Mouse (Mus musculus): Measurements from ENCODE around the gene Ubald2. TPM values are rescaled to one million over a fixed set of nuclear protein-coding genes. Genes with fewer than 3 reads are reported as not detected.
"Not testable (repeated sequence)": the region's sequence is repeated elsewhere in the genome, so short reads cannot be mapped to it uniquely, and the experiment has no call there.

The Ubald2 gene
- polyA plus RNA-seq, 1 experiment from 2014 or later, result 64.0 TPM

- no peak within 1 kb of the TSS for H3K9ac ChIP-seq (replicated peaks; ENCODE audit: low read depth, low read length)
- H3K4me3 ChIP-seq (ENCODE audit: low read depth, low read length), result no peak within 1 kb of the TSS
- H3K4me2 ChIP-seq (ENCODE audit: low read depth, low read length), result no peak within 1 kb of the TSS
- ATAC-seq (ENCODE audit: low read depth), result no peak
- WGBS, result 66% methylated on average over 20 of the region's 20 CpGs
- H3K36me3 ChIP-seq (ENCODE audit: control insufficient read depth, insufficient read depth, low read length), result peaks cover 15% of the 10 kb centered on the region
- no peaks in the 10 kb centered on the region for H3K9me3 ChIP-seq (ENCODE audit: control insufficient read depth, low read length)
- H3K27me3 ChIP-seq (ENCODE audit: control insufficient read depth, insufficient read depth, low read length), result no peaks in the 10 kb centered on the region
- H3K4me1 ChIP-seq (ENCODE audit: control insufficient read depth, insufficient read depth, low read length), result no peaks in the 10 kb centered on the region
- H3K27ac ChIP-seq (ENCODE audit: low read depth, low read length), result no peak within 1 kb of the TSS
Measured at GRCm38 (mm10) chr11:116466141-116466540, 32.2 kb downstream of the Ubald2 start, which contains the start of gene Qrich2. Gene Qrich2, minus strand, starts transcription at chr11:116466241.

GRCm38 (mm10) chr11:116468338-116468737 lies 34.4 kb downstream of the Ubald2 start:
- not testable (repeated sequence) for H3K9ac ChIP-seq (replicated peaks; ENCODE audit: low read depth, low read length); H3K27me3 ChIP-seq (ENCODE audit: control insufficient read depth, insufficient read depth, low read length); H3K9me3 ChIP-seq (ENCODE audit: control insufficient read depth, low read length); H3K4me3 ChIP-seq (ENCODE audit: low read depth, low read length); H3K4me1 ChIP-seq (ENCODE audit: control insufficient read depth, insufficient read depth, low read length); ATAC-seq (ENCODE audit: low read depth); H3K27ac ChIP-seq (ENCODE audit: low read depth, low read length); H3K4me2 ChIP-seq (ENCODE audit: low read depth, low read length)
- WGBS, result 84% methylated on average over 3 of the region's 3 CpGs
- peaks cover 33% of the 10 kb centered on the region for H3K36me3 ChIP-seq (ENCODE audit: control insufficient read depth, insufficient read depth, low read length)

- Histone ChIP-seq H3K27me3 (ENCODE audit: control insufficient read depth, insufficient read depth, low read length) (no peaks in the 10 kb centered on the region), H3K4me1 (ENCODE audit: control insufficient read depth, insufficient read depth, low read length) (no peaks in the 10 kb centered on the region), H3K9ac (replicated peaks; ENCODE audit: low read depth, low read length) (no peak overlapping the region), H3K36me3 (ENCODE audit: control insufficient read depth, insufficient read depth, low read length) (peaks cover 47% of the 10 kb centered on the region), H3K4me2 (ENCODE audit: low read depth, low read length) (no peak overlapping the region), H3K9me3 (ENCODE audit: control insufficient read depth, low read length) (no peaks in the 10 kb centered on the region), H3K4me3 (ENCODE audit: low read depth, low read length) (no peak overlapping the region), H3K27ac (ENCODE audit: low read depth, low read length) (no peak overlapping the region)
- ATAC-seq (ENCODE audit: low read depth), result no peak
- 72% methylated on average over 3 of the region's 3 CpGs for WGBS
Measured at GRCm38 (mm10) chr11:116470249-116470648, 36.4 kb downstream of the Ubald2 start.

GRCm38 (mm10) chr11:116470896-116471295 lies 37.0 kb downstream of the Ubald2 start:
- Histone ChIP-seq H3K9me3 (ENCODE audit: control insufficient read depth, low read length) (no peaks in the 10 kb centered on the region), H3K27me3 (ENCODE audit: control insufficient read depth, insufficient read depth, low read length) (no peaks in the 10 kb centered on the region), H3K27ac (ENCODE audit: low read depth, low read length) (no peak overlapping the region), H3K36me3 (ENCODE audit: control insufficient read depth, insufficient read depth, low read length) (peaks cover 51% of the 10 kb centered on the region), H3K4me3 (ENCODE audit: low read depth, low read length) (no peak overlapping the region), H3K9ac (replicated peaks; ENCODE audit: low read depth, low read length) (no peak overlapping the region), H3K4me1 (ENCODE audit: control insufficient read depth, insufficient read depth, low read length) (no peaks in the 10 kb centered on the region), H3K4me2 (ENCODE audit: low read depth, low read length) (no peak overlapping the region)
- WGBS, result 92% methylated on average over 4 of the region's 4 CpGs
- no peak for ATAC-seq (ENCODE audit: low read depth)

GRCm38 (mm10) chr11:116472275-116472674 lies 38.4 kb downstream of the Ubald2 start:
- no peaks in the 10 kb centered on the region for H3K9me3 ChIP-seq (ENCODE audit: control insufficient read depth, low read length)
- no peaks in the 10 kb centered on the region for H3K27me3 ChIP-seq (ENCODE audit: control insufficient read depth, insufficient read depth, low read length)
- peaks cover 65% of the 10 kb centered on the region for H3K36me3 ChIP-seq (ENCODE audit: control insufficient read depth, insufficient read depth, low read length)
- no peak for ATAC-seq (ENCODE audit: low read depth)
- H3K4me3 ChIP-seq (ENCODE audit: low read depth, low read length), result no peak overlapping the region
- no peak overlapping the region for H3K4me2 ChIP-seq (ENCODE audit: low read depth, low read length)
- no peak overlapping the region for H3K9ac ChIP-seq (replicated peaks; ENCODE audit: low read depth, low read length)
- 79% methylated on average over 4 of the region's 4 CpGs for WGBS
- H3K27ac ChIP-seq (ENCODE audit: low read depth, low read length), result no peak overlapping the region
- H3K4me1 ChIP-seq (ENCODE audit: control insufficient read depth, insufficient read depth, low read length), result no peaks in the 10 kb centered on the region

GRCm38 (mm10) chr11:116476041-116476440 lies 42.1 kb downstream of the Ubald2 start:
- Histone ChIP-seq H3K9ac (replicated peaks; ENCODE audit: low read depth, low read length) (no peak overlapping the region), H3K9me3 (ENCODE audit: control insufficient read depth, low read length) (no peaks in the 10 kb centered on the region), H3K4me2 (ENCODE audit: low read depth, low read length) (no peak overlapping the region), H3K4me1 (ENCODE audit: control insufficient read depth, insufficient read depth, low read length) (no peaks in the 10 kb centered on the region), H3K4me3 (ENCODE audit: low read depth, low read length) (no peak overlapping the region), H3K27me3 (ENCODE audit: control insufficient read depth, insufficient read depth, low read length) (no peaks in the 10 kb centered on the region), H3K36me3 (ENCODE audit: control insufficient read depth, insufficient read depth, low read length) (peaks cover 84% of the 10 kb centered on the region), H3K27ac (ENCODE audit: low read depth, low read length) (no peak overlapping the region)
- WGBS, result 78% methylated on average over 10 of the region's 10 CpGs
- no peak for ATAC-seq (ENCODE audit: low read depth)

- Histone ChIP-seq H3K36me3 (ENCODE audit: control insufficient read depth, insufficient read depth, low read length) (peaks cover 82% of the 10 kb centered on the region), H3K4me3 (ENCODE audit: low read depth, low read length) (no peak overlapping the region), H3K27me3 (ENCODE audit: control insufficient read depth, insufficient read depth, low read length) (no peaks in the 10 kb centered on the region), H3K9ac (replicated peaks; ENCODE audit: low read depth, low read length) (no peak overlapping the region), H3K4me2 (ENCODE audit: low read depth, low read length) (no peak overlapping the region), H3K9me3 (ENCODE audit: control insufficient read depth, low read length) (no peaks in the 10 kb centered on the region), H3K27ac (ENCODE audit: low read depth, low read length) (no peak overlapping the region), H3K4me1 (ENCODE audit: control insufficient read depth, insufficient read depth, low read length) (no peaks in the 10 kb centered on the region)
- ATAC-seq (ENCODE audit: low read depth), result no peak
- WGBS, result 86% methylated on average over 6 of the region's 6 CpGs
Measured at GRCm38 (mm10) chr11:116476696-116477095, 42.8 kb downstream of the Ubald2 start.

GRCm38 (mm10) chr11:116477160-116477759 lies 43.4 kb downstream of the Ubald2 start:
- H3K4me1 ChIP-seq (ENCODE audit: control insufficient read depth, insufficient read depth, low read length), result no peaks in the 10 kb centered on the region
- no peaks in the 10 kb centered on the region for H3K27me3 ChIP-seq (ENCODE audit: control insufficient read depth, insufficient read depth, low read length)
- H3K4me3 ChIP-seq (ENCODE audit: low read depth, low read length), result no peak overlapping the region
- H3K9me3 ChIP-seq (ENCODE audit: control insufficient read depth, low read length), result no peaks in the 10 kb centered on the region
- no peak for ATAC-seq (ENCODE audit: low read depth)
- no peak overlapping the region for H3K4me2 ChIP-seq (ENCODE audit: low read depth, low read length)
- no peak overlapping the region for H3K9ac ChIP-seq (replicated peaks; ENCODE audit: low read depth, low read length)
- H3K27ac ChIP-seq (ENCODE audit: low read depth, low read length), result no peak overlapping the region
- H3K36me3 ChIP-seq (ENCODE audit: control insufficient read depth, insufficient read depth, low read length), result peaks cover 81% of the 10 kb centered on the region
- WGBS, result 86% methylated on average over 15 of the region's 15 CpGs

GRCm38 (mm10) chr11:116478978-116479377 lies 45.1 kb downstream of the Ubald2 start:
- H3K9ac ChIP-seq (replicated peaks; ENCODE audit: low read depth, low read length), result no peak overlapping the region
- H3K36me3 ChIP-seq (ENCODE audit: control insufficient read depth, insufficient read depth, low read length), result peaks cover 74% of the 10 kb centered on the region
- no peaks in the 10 kb centered on the region for H3K4me1 ChIP-seq (ENCODE audit: control insufficient read depth, insufficient read depth, low read length)
- no peak for ATAC-seq (ENCODE audit: low read depth)
- H3K9me3 ChIP-seq (ENCODE audit: control insufficient read depth, low read length), result no peaks in the 10 kb centered on the region
- H3K27me3 ChIP-seq (ENCODE audit: control insufficient read depth, insufficient read depth, low read length), result no peaks in the 10 kb centered on the region
- H3K4me2 ChIP-seq (ENCODE audit: low read depth, low read length), result no peak overlapping the region
- WGBS, result 91% methylated on average over 7 of the region's 7 CpGs
- H3K27ac ChIP-seq (ENCODE audit: low read depth, low read length), result no peak overlapping the region
- no peak overlapping the region for H3K4me3 ChIP-seq (ENCODE audit: low read depth, low read length)
